9 mouse cellular contexts compared by ENCODE assay signal in genomic region chr5:125243928-125244327, GRCm38 (mm10).
DNase-seq lines count a peak whose midpoint lies in the region; ATAC-seq and TF ChIP-seq lines count a peak whose summit lies in the region.
"Had no signal": no experiment of that assay in that cellular context is flagged by ENCODE, and none has a peak within 500 bp of the region (broad histone marks: within the 10 kb centered on the region; RNA-seq: fewer than 3 reads in every experiment).

No protein-coding gene starts in this region.

- DNase-seq in forebrain, embryonic 10.5 days (ENCODE audit: extremely low spot score, low spot score), result no peak
- peak; percentile 49 for DNase-seq in hindbrain, embryonic 11.5 days (ENCODE audit: low spot score)
- DNase-seq in left cerebral cortex, postnatal 25 days (ENCODE audit: low spot score in 2 of 2), result peak; percentile 90 to 99
- peak; percentile 88 for DNase-seq in right cerebral cortex, postnatal 14 days
- DNase-seq in ovary, postnatal 10 days (ENCODE audit: low spot score), result no peak
- DNase-seq in heart, adult 18-20 months, result no peak
- no peak for DNase-seq in urinary bladder, postnatal 36 days (ENCODE audit: low spot score in 2 of 2)

- H3K27me3 ChIP-seq in forebrain, embryonic 10.5 days (ENCODE audit: poor library complexity, severe bottlenecking), result peaks cover 20% of the 10 kb centered on the region
- no peaks in the 10 kb centered on the region for H3K27me3 ChIP-seq in hindbrain, embryonic 11.5 days (ENCODE audit: control insufficient read depth, insufficient read depth, low read length)
- H3K27me3 ChIP-seq in intestine, postnatal 0 days (replicated peaks; ENCODE audit: control insufficient read depth, insufficient read depth, low read length), result no peaks in the 10 kb centered on the region

- H3K27ac ChIP-seq in forebrain, embryonic 10.5 days, result peak overlapping the region; percentile 87
- peak overlapping the region; percentile 94 for H3K27ac ChIP-seq in hindbrain, embryonic 11.5 days (ENCODE audit: low read depth, low read length)
- H3K27ac ChIP-seq in intestine, postnatal 0 days (ENCODE audit: low read depth, low read length), result no peak overlapping the region
- H3K27ac ChIP-seq: liver, embryonic 14.5 days had no signal

- no peak overlapping the region for H3K4me3 ChIP-seq in forebrain, embryonic 10.5 days
- H3K4me3 ChIP-seq in hindbrain, embryonic 11.5 days (ENCODE audit: low read depth, low read length), result no peak overlapping the region
- H3K4me3 ChIP-seq in intestine, postnatal 0 days (ENCODE audit: low read depth, low read length), result no peak overlapping the region

- 63% methylated on average over 6 of the region's 6 CpGs for WGBS in forebrain, embryonic 10.5 days
- 41% methylated on average over 6 of the region's 6 CpGs for WGBS in hindbrain, embryonic 11.5 days
- 55% methylated on average over 6 of the region's 6 CpGs for WGBS in intestine, postnatal 0 days

- peaks cover 58% of the 10 kb centered on the region for H3K4me1 ChIP-seq in forebrain, embryonic 10.5 days
- peaks cover 17% of the 10 kb centered on the region for H3K4me1 ChIP-seq in hindbrain, embryonic 11.5 days (replicated peaks; ENCODE audit: control insufficient read depth, insufficient read depth, low read length)
- no peaks in the 10 kb centered on the region for H3K4me1 ChIP-seq in intestine, postnatal 0 days (replicated peaks; ENCODE audit: control insufficient read depth, insufficient read depth, low read length)

- no peak for ATAC-seq in hindbrain, embryonic 11.5 days (ENCODE audit: low FRiP score)
- no peak for ATAC-seq in intestine, postnatal 0 days

- H3K36me3 ChIP-seq in forebrain, embryonic 10.5 days (replicated peaks), result no peaks in the 10 kb centered on the region
- H3K36me3 ChIP-seq in hindbrain, embryonic 11.5 days (ENCODE audit: control insufficient read depth, insufficient read depth, low read length), result no peaks in the 10 kb centered on the region
- H3K36me3 ChIP-seq in intestine, postnatal 0 days (ENCODE audit: control insufficient read depth, insufficient read depth), result no peaks in the 10 kb centered on the region

- no peak overlapping the region for H3K4me2 ChIP-seq in hindbrain, embryonic 11.5 days (replicated peaks; ENCODE audit: low read depth, low read length)
- no peak overlapping the region for H3K4me2 ChIP-seq in intestine, postnatal 0 days (replicated peaks; ENCODE audit: low read depth)

- no peak for TF ChIP-seq CTCF in intestine, postnatal 0 days (IDR thresholded peaks at IDR 0.05; ENCODE audit: low read depth)

- intact Hi-C loops in left cerebral cortex, postnatal 25 days (cut with DNase I), result loop anchor here (1.0 to 2.0 kb wide), 3 partner anchors 17 to 65 kb away; partner anchors contain the start of gene Ncor2

- H3K9me3 ChIP-seq in forebrain, embryonic 10.5 days, result no peaks in the 10 kb centered on the region
- no peaks in the 10 kb centered on the region for H3K9me3 ChIP-seq in hindbrain, embryonic 11.5 days (ENCODE audit: control insufficient read depth, low read length)
- no peaks in the 10 kb centered on the region for H3K9me3 ChIP-seq in intestine, postnatal 0 days (ENCODE audit: control insufficient read depth)

- no peak overlapping the region for H3K9ac ChIP-seq in hindbrain, embryonic 11.5 days (ENCODE audit: low read depth, low read length)
- no peak overlapping the region for H3K9ac ChIP-seq in intestine, postnatal 0 days (ENCODE audit: low read depth, low read length)
- H3K9ac ChIP-seq: liver, embryonic 14.5 days had no signal

Comparison
In these comparisons a context has a peak if more than half of its experiments do, and no peak if none do; other contexts are left out.
1. DNase-seq: peak in hindbrain, embryonic 11.5 days (single experiment), left cerebral cortex, postnatal 25 days (2 of 2) and right cerebral cortex, postnatal 14 days (single experiment); none in forebrain, embryonic 10.5 days (single experiment), ovary, postnatal 10 days (single experiment), heart, adult 18-20 months (0 of 2) and urinary bladder, postnatal 36 days (0 of 2).